Mouse (Mus musculus): ENCODE results near the gene Olfr992.

- TF ChIP-seq GATA1 (IDR thresholded peaks at IDR 0.05; ENCODE audit: borderline replicate concordance, low read length) = no peak
- TF ChIP-seq FLI1 (IDR thresholded peaks at IDR 0.05; ENCODE audit: low read length) = no peak
Measured at GRCm38 (mm10) chr2:85409369-85409768, at the start of gene Olfr992.
